Mouse (Mus musculus): Measurements from ENCODE around the gene Enkur. TPM values are rescaled to one million over a fixed set of nuclear protein-coding genes. Genes with fewer than 3 reads are reported as not detected.

The Enkur gene
- total and polyA plus RNA-seq, 2 experiments from 2014 or later: 6.2 to 7.7 TPM

DNA sequence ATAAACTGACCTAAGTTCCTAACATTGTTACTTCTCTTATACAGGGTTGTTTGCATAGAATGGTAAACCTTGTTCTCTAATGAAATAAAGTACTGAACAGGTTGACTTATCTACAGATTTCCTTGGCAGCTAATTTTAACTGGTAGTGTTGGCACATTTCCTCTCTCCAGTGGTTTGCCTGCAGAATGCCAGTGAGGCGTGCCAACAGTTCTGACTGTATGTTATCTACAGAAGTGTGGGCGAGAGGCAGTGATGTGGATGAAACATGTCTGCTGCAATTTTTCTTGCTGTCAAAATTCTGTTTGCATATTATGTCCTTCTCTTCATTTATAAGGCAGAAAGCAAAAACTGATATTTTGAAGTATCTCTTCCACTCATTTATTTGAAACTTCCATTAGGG is 2.4 kb downstream of the Enkur start:
- no peak for TF ChIP-seq CTCF (IDR thresholded peaks at IDR 0.05)
- no peak overlapping the region for H3K4me2 ChIP-seq (ENCODE audit: low read depth, low read length, poor library complexity, severe bottlenecking)
- no peak overlapping the region for H3K27ac ChIP-seq (ENCODE audit: low read depth, low read length)
- H3K4me3 ChIP-seq (ENCODE audit: low read depth, low read length): no peak overlapping the region
- peaks cover 7% of the 10 kb centered on the region for H3K4me1 ChIP-seq (ENCODE audit: insufficient read depth, low read length)
- H3K36me3 ChIP-seq (ENCODE audit: insufficient read depth, low read length): no peaks in the 10 kb centered on the region
- DNase-seq (ENCODE audit: low spot score) (peak; percentile 18), ATAC-seq (ENCODE audit: low FRiP score) (no peak)
- no peaks in the 10 kb centered on the region for H3K27me3 ChIP-seq (ENCODE audit: insufficient read depth, low read length)
- WGBS: 84% methylated on average over 2 of the region's 2 CpGs
- no peaks in the 10 kb centered on the region for H3K9me3 ChIP-seq (ENCODE audit: low read length)
- no peak overlapping the region for H3K9ac ChIP-seq (replicated peaks; ENCODE audit: low read length, poor library complexity, severe bottlenecking)

DNA sequence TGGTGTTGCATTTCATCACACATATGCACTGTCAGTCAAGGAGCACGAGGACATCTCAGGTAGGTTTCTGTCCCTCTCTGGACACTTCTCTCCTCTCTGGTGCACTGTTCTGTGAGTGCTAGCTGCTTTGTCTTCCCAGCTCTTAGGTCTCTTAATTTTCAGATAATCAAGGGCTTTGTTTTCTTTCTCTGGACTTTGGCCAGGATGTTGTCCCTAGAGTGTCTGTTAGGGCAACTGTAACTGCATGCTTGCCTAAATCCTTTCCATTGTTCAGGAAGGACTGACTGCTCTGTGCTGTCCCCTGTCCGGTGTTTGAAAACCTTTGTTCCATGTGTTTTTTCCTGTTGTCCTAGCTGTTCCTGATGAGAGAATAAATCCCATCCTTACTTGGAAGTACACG is 6.1 kb downstream of the Enkur start:
- no peaks in the 10 kb centered on the region for H3K27me3 ChIP-seq (ENCODE audit: insufficient read depth, low read length)
- no peak overlapping the region for H3K27ac ChIP-seq (ENCODE audit: low read depth, low read length)
- H3K4me1 ChIP-seq (ENCODE audit: insufficient read depth, low read length): no peaks in the 10 kb centered on the region
- WGBS: 55% methylated on average over 3 of the region's 3 CpGs
- H3K9ac ChIP-seq (replicated peaks; ENCODE audit: low read length, poor library complexity, severe bottlenecking): no peak overlapping the region
- no peaks in the 10 kb centered on the region for H3K9me3 ChIP-seq (ENCODE audit: low read length)
- H3K4me2 ChIP-seq (ENCODE audit: low read depth, low read length, poor library complexity, severe bottlenecking): no peak overlapping the region
- ATAC-seq (ENCODE audit: low FRiP score) (no peak), DNase-seq (ENCODE audit: low spot score) (no peak)
- TF ChIP-seq CTCF (IDR thresholded peaks at IDR 0.05): no peak
- no peak overlapping the region for H3K4me3 ChIP-seq (ENCODE audit: low read depth, low read length)
- no peaks in the 10 kb centered on the region for H3K36me3 ChIP-seq (ENCODE audit: insufficient read depth, low read length)

DNA sequence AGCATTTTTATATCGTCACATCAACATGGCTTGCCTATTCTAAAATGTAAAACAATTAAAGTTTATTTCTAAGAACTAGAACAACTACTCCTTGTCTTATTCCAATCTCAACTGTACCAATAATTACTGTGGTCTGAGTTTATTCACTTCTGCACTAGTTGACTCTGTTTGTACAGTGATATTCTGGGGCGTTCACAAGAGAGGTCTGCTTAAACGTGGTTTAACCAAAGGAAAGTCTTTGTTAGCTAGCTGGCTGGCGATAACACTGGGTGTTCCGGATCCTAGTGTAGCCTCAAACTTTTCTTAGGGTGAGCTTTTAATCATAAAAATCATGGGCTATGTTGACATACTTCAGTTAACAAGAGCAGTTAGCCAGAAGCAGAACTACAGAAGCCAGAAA is 9.9 kb downstream of the Enkur start:
- H3K27ac ChIP-seq (ENCODE audit: low read depth, low read length): no peak overlapping the region
- WGBS: 93% methylated on average over 5 of the region's 5 CpGs
- no peak overlapping the region for H3K4me3 ChIP-seq (ENCODE audit: low read depth, low read length)
- H3K9ac ChIP-seq (replicated peaks; ENCODE audit: low read length, poor library complexity, severe bottlenecking): no peak overlapping the region
- no peaks in the 10 kb centered on the region for H3K36me3 ChIP-seq (ENCODE audit: insufficient read depth, low read length)
- TF ChIP-seq CTCF (IDR thresholded peaks at IDR 0.05): no peak
- no peak for DNase-seq (ENCODE audit: low spot score)
- ATAC-seq (ENCODE audit: low FRiP score): no peak
- H3K4me2 ChIP-seq (ENCODE audit: low read depth, low read length, poor library complexity, severe bottlenecking): no peak overlapping the region
- H3K9me3 ChIP-seq (ENCODE audit: low read length): no peaks in the 10 kb centered on the region
- H3K27me3 ChIP-seq (ENCODE audit: insufficient read depth, low read length): no peaks in the 10 kb centered on the region
- H3K4me1 ChIP-seq (ENCODE audit: insufficient read depth, low read length): no peaks in the 10 kb centered on the region

DNA sequence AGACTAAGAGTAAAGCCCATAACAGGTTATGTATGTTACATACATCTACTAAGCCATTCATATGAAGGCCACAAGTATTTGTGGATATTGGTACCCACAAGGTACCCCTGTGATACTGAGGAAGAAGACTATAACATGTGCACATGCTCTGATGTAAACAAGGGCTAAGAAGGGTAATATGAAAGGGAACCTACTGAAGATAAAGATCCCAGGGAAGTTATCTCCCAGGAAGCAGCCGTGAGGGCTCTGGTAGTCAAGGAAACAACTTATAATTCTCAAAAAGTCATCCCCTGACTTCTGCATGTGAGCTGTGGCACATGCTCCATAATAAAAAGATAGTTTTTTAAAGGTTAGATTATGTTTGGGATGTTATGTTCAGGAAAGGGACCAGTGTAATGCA is 13.9 kb downstream of the Enkur start:
- no peaks in the 10 kb centered on the region for H3K27me3 ChIP-seq (ENCODE audit: insufficient read depth, low read length)
- H3K4me3 ChIP-seq (ENCODE audit: low read depth, low read length): no peak overlapping the region
- no peaks in the 10 kb centered on the region for H3K36me3 ChIP-seq (ENCODE audit: insufficient read depth, low read length)
- 68% methylated on average over 1 of the region's 1 CpGs for WGBS
- ATAC-seq (ENCODE audit: low FRiP score) (no peak), DNase-seq (ENCODE audit: low spot score) (no peak)
- H3K27ac ChIP-seq (ENCODE audit: low read depth, low read length): no peak overlapping the region
- no peak overlapping the region for H3K9ac ChIP-seq (replicated peaks; ENCODE audit: low read length, poor library complexity, severe bottlenecking)
- TF ChIP-seq CTCF (IDR thresholded peaks at IDR 0.05): no peak
- H3K4me2 ChIP-seq (ENCODE audit: low read depth, low read length, poor library complexity, severe bottlenecking): no peak overlapping the region
- H3K9me3 ChIP-seq (ENCODE audit: low read length): no peaks in the 10 kb centered on the region
- H3K4me1 ChIP-seq (ENCODE audit: insufficient read depth, low read length): no peaks in the 10 kb centered on the region

DNA sequence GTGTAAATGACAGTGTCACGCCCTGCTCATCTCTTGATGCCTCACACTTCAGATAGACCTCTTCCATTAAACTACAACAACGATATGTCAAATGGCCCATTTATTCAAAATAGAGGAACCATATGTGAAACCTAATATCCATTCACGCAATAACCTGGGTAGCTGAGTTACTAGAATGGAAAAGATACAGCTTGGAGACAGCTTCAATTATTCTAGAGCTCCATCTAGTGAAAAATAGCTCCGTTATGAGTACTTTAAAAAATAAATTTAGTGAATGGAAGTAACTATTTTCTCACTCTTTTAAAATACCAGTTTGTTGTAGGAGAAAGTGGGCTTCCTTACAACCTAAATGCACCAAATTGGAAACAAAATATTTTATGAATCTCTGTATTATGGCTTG is 16.6 kb downstream of the Enkur start:
- ATAC-seq (ENCODE audit: low FRiP score) (no peak), DNase-seq (ENCODE audit: low spot score) (peak; percentile 56)
- no peak overlapping the region for H3K4me3 ChIP-seq (ENCODE audit: low read depth, low read length)
- H3K27me3 ChIP-seq (ENCODE audit: insufficient read depth, low read length): no peaks in the 10 kb centered on the region
- H3K9me3 ChIP-seq (ENCODE audit: low read length): no peaks in the 10 kb centered on the region
- 53% methylated on average over 4 of the region's 4 CpGs for WGBS
- H3K27ac ChIP-seq (ENCODE audit: low read depth, low read length): no peak overlapping the region
- no peaks in the 10 kb centered on the region for H3K36me3 ChIP-seq (ENCODE audit: insufficient read depth, low read length)
- H3K9ac ChIP-seq (replicated peaks; ENCODE audit: low read length, poor library complexity, severe bottlenecking): no peak overlapping the region
- TF ChIP-seq CTCF (IDR thresholded peaks at IDR 0.05): peak; percentile 70
- no peak overlapping the region for H3K4me2 ChIP-seq (ENCODE audit: low read depth, low read length, poor library complexity, severe bottlenecking)
- no peaks in the 10 kb centered on the region for H3K4me1 ChIP-seq (ENCODE audit: insufficient read depth, low read length)

DNA sequence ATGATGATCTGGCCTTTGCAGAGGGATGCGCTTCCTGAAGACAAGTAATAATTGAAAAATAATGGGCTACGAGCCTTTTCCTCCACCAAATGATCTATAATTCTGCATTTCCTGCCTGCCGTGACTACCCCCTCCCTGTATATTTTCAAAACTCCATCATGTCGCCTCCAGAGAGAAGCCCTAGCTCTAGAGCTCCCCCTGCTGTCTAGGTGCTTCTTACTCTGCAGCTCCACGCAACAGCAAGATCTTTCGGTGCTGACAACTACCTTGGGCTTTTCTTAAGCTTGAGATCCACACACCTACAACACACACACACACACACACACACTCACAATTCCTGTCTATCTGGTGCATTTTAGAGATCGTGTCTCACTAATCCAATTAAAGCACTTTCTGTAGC is 17.6 kb downstream of the Enkur start:
- no peak overlapping the region for H3K27ac ChIP-seq (ENCODE audit: low read depth, low read length)
- H3K36me3 ChIP-seq (ENCODE audit: insufficient read depth, low read length): no peaks in the 10 kb centered on the region
- no peaks in the 10 kb centered on the region for H3K27me3 ChIP-seq (ENCODE audit: insufficient read depth, low read length)
- H3K4me3 ChIP-seq (ENCODE audit: low read depth, low read length): no peak overlapping the region
- DNase-seq (ENCODE audit: low spot score): peak; percentile 37
- H3K9ac ChIP-seq (replicated peaks; ENCODE audit: low read length, poor library complexity, severe bottlenecking): no peak overlapping the region
- no peak overlapping the region for H3K4me2 ChIP-seq (ENCODE audit: low read depth, low read length, poor library complexity, severe bottlenecking)
- no peaks in the 10 kb centered on the region for H3K4me1 ChIP-seq (ENCODE audit: insufficient read depth, low read length)
- no peak for ATAC-seq (ENCODE audit: low FRiP score)
- 52% methylated on average over 7 of the region's 7 CpGs for WGBS
- peak; percentile 74 for TF ChIP-seq CTCF (IDR thresholded peaks at IDR 0.05)
- H3K9me3 ChIP-seq (ENCODE audit: low read length): no peaks in the 10 kb centered on the region
